In genomic region chr12:90236093-90236492, GRCm38 (mm10) we compare ENCODE assay signal across 24 mouse cellular contexts.
DNase-seq lines count a peak whose midpoint lies in the region; ATAC-seq lines count a peak whose summit lies in the region.
"Had no signal": no experiment of that assay in that cellular context is flagged by ENCODE, and none has a peak within 500 bp of the region (broad histone marks: within the 10 kb centered on the region; RNA-seq: fewer than 3 reads in every experiment).

No protein-coding gene starts in this region.

- no peaks in the 10 kb centered on the region for H3K36me3 ChIP-seq in limb, embryonic 13.5 days
- H3K36me3 ChIP-seq: embryonic facial prominence, embryonic 12.5 days; heart, embryonic 12.5 days; intestine, embryonic 15.5 days; liver, embryonic 13.5 days; lung, embryonic 15.5 days; midbrain, embryonic 13.5 days had no signal

- no peaks in the 10 kb centered on the region for H3K4me1 ChIP-seq in limb, embryonic 13.5 days
- H3K4me1 ChIP-seq: embryonic facial prominence, embryonic 12.5 days; heart, embryonic 12.5 days; intestine, embryonic 15.5 days; liver, embryonic 13.5 days; lung, embryonic 15.5 days; midbrain, embryonic 13.5 days had no signal

- no peak overlapping the region for H3K9ac ChIP-seq in limb, embryonic 13.5 days
- H3K9ac ChIP-seq: embryonic facial prominence, embryonic 12.5 days; heart, embryonic 12.5 days; hindbrain, embryonic 14.5 days; intestine, embryonic 15.5 days; liver, embryonic 13.5 days; lung, embryonic 15.5 days; midbrain, embryonic 13.5 days had no signal

- H3K27ac ChIP-seq in limb, embryonic 13.5 days, result no peak overlapping the region
- H3K27ac ChIP-seq: embryonic facial prominence, embryonic 12.5 days; gastrocnemius, adult 2 months; hindbrain, embryonic 14.5 days; intestine, embryonic 15.5 days; kidney, postnatal 0 days; layer of hippocampus, adult 2 months; liver, embryonic 13.5 days; lung, embryonic 15.5 days; macrophage; midbrain, embryonic 13.5 days had no signal

- 5% methylated on average over 5 of the region's 5 CpGs for WGBS in limb, embryonic 13.5 days

- peaks cover 21% of the 10 kb centered on the region for H3K27me3 ChIP-seq in limb, embryonic 13.5 days
- H3K27me3 ChIP-seq: embryonic facial prominence, embryonic 12.5 days; heart, embryonic 12.5 days; intestine, embryonic 15.5 days; liver, embryonic 13.5 days; lung, embryonic 15.5 days; midbrain, embryonic 13.5 days; Patski had no signal

- no peaks in the 10 kb centered on the region for H3K9me3 ChIP-seq in limb, embryonic 13.5 days
- H3K9me3 ChIP-seq: embryonic facial prominence, embryonic 12.5 days; heart, embryonic 12.5 days; intestine, embryonic 15.5 days; liver, embryonic 13.5 days; lung, embryonic 15.5 days; midbrain, embryonic 13.5 days had no signal

- H3K4me2 ChIP-seq in limb, embryonic 13.5 days (replicated peaks), result no peak overlapping the region
- H3K4me2 ChIP-seq: embryonic facial prominence, embryonic 12.5 days; heart, embryonic 12.5 days; hindbrain, embryonic 14.5 days; intestine, embryonic 15.5 days; liver, embryonic 13.5 days; lung, embryonic 15.5 days; midbrain, embryonic 13.5 days had no signal

- peak; percentile 18 for DNase-seq in lung, postnatal 10 days
- DNase-seq in lung, adult 18-20 months, result no peak
- peak; percentile 88 for DNase-seq in forelimb bud, embryonic 11.5 days (ENCODE audit: low read depth, low spot score)
- DNase-seq in natural killer cell, adult 2 months (ENCODE audit: low spot score in 2 of 2), result no peak
- no peak for DNase-seq in frontal cortex, postnatal 14 days (ENCODE audit: low spot score in 2 of 2)
- DNase-seq in urinary bladder, postnatal 4 days (ENCODE audit: low spot score in 2 of 2), result no peak
- DNase-seq: adrenal gland, postnatal 14 days; cerebellum, postnatal 10 days; gastrocnemius, adult 2 months; layer of hippocampus, postnatal 36 days; liver, embryonic 13.5 days; spleen, adult 18-20 months had no signal

- peak; percentile 28; the same call in 1 of the 2 replicates for ATAC-seq in limb, embryonic 13.5 days (ENCODE audit: low FRiP score, low read depth)
- ATAC-seq: forebrain, embryonic 14.5 days; intestine, embryonic 15.5 days; midbrain, embryonic 13.5 days; Patski had no signal

- no peak overlapping the region for H3K4me3 ChIP-seq in limb, embryonic 13.5 days
- H3K4me3 ChIP-seq: embryonic facial prominence, embryonic 12.5 days; gastrocnemius, adult 2 months; heart, embryonic 12.5 days; intestine, embryonic 15.5 days; layer of hippocampus, adult 2 months; liver, embryonic 13.5 days; lung, embryonic 15.5 days; midbrain, embryonic 13.5 days had no signal

Comparison
In these comparisons a context has a peak if more than half of its experiments do, and no peak if none do; other contexts are left out.
1. DNase-seq: peak in lung, postnatal 10 days (single experiment) and forelimb bud, embryonic 11.5 days (single experiment); none in lung, adult 18-20 months (0 of 2), natural killer cell, adult 2 months (0 of 2), frontal cortex, postnatal 14 days (0 of 2) and urinary bladder, postnatal 4 days (0 of 2).